Mouse (Mus musculus) neural tube, embryonic 13.5 days (tissue): ENCODE data around the gene Nuak2. TPM values are rescaled to one million over a fixed set of nuclear protein-coding genes. Genes with fewer than 3 reads are reported as not detected.
"Not testable (repeated sequence)": the region's sequence is repeated elsewhere in the genome, so short reads cannot be mapped to it uniquely, and the experiment has no call there.

Source experiments
- ATAC-seq: fragments of 200-750 bp; cut with Nextera tagmentation; 2 replicates; pipeline ENCODE4 v1.8.0; 2017; ENCODE audit warnings: low read depth, mild to moderate bottlenecking, moderate TSS enrichment, moderate library complexity
- H3K27ac ChIP-seq: fragments of 300-500 bp; sonication (generic); replicated peaks from 2 replicates; pipeline ENCODE4 v1.5.1; 2015; ENCODE audit warnings: moderate library complexity, mild to moderate bottlenecking, inconsistent platforms
- H3K27me3 ChIP-seq: fragments of 300-500 bp; sonication (generic); 2 replicates; pipeline ENCODE4 v1.6.1; 2015; ENCODE audit warnings: mild to moderate bottlenecking, inconsistent platforms
- H3K36me3 ChIP-seq: fragments of 300-500 bp; sonication (generic); 2 replicates; pipeline ENCODE4 v1.6.1; 2015; ENCODE audit warnings: mild to moderate bottlenecking, inconsistent platforms
- H3K4me1 ChIP-seq: fragments of 300-500 bp; sonication (generic); replicated peaks from 2 replicates; pipeline ENCODE4 v1.6.1; 2015; ENCODE audit warnings: inconsistent platforms
- H3K4me2 ChIP-seq: fragments of 300-500 bp; sonication (generic); 2 replicates; pipeline ENCODE4 v1.6.1; 2015; ENCODE audit warnings: inconsistent platforms, mild to moderate bottlenecking, moderate library complexity
- H3K4me3 ChIP-seq: fragments of 300-500 bp; sonication (generic); 2 replicates; pipeline ENCODE4 v1.5.1; 2015; ENCODE audit warnings: mild to moderate bottlenecking, inconsistent platforms
- H3K9ac ChIP-seq: fragments of 300-500 bp; sonication (generic); 2 replicates; pipeline ENCODE4 v1.6.1; 2015; ENCODE audit warnings: moderate library complexity, mild to moderate bottlenecking, inconsistent platforms
- H3K9me3 ChIP-seq: fragments of 300-500 bp; sonication (generic); 2 replicates; pipeline ENCODE4 v1.6.1; 2016; ENCODE audit warnings: inconsistent platforms
- WGBS: fragments of 180-500 bp; shearing (Covaris S2); methylation state at CpG from one replicate; pipeline ENCODE4 v1.1.7; 2015; 5-methylcytosine and 5-hydroxymethylcytosine counted together
- polyA plus RNA-seq: library from polyadenylated mRNA; unstranded; fragments of >200 nt; fragmentation: Nextera tagmentation; extraction: Ambion mirVana; gene quantifications from 2 replicates; pipeline ENCODE4 v1.2.1, GENCODE M21; 2015

Gene Nuak2
- 9.0 and 10.5 TPM in 2 replicates for polyA plus RNA-seq

DNA sequence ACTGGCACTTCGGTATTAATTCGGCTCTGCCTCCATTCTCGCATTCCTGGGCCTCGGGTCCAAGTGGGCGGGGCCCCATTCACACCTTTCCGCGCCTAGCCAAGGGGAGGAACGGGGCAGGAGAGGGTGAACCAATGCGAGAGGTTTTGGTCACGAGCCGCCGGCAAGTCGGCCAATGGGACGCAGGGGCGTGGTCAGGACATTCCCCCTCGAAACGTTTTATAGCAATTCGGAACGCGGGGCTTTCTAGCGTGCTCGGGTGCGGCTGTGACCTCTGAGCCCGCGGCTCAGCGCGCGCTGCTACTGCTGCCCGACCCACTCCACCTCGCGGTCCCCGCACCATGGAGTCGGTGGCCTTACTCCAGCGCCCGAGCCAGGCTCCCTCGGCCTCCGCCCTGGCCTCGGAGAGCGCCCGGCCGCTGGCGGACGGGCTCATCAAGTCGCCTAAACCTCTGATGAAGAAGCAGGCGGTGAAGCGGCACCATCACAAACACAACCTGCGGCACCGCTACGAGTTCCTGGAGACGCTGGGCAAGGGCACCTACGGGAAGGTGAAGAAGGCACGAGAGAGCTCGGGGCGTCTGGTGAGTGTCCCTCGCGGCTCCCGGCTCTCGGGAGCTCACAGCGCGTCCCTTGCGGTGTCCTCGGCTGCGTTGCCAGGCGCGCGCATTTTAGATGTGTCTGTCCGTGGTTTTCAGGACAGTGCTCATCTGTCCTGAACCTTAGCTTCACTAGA is at the start of gene Nuak2:
Gene Nuak2 (plus strand): TSS at position 238 of the 736 bp plus-strand sequence.
- Histone ChIP-seq H3K4me1 (peaks cover 55% of the 10 kb centered on the region), H3K4me2 (peak within 1 kb of the TSS; percentile 91), H3K27ac (peak within 1 kb of the TSS; percentile 67; the same call in 1 of the 2 replicates), H3K4me3 (peak within 1 kb of the TSS; percentile 75), H3K9ac (peak within 1 kb of the TSS; percentile 85), H3K9me3 (no peaks in the 10 kb centered on the region), H3K36me3 (no peaks in the 10 kb centered on the region), H3K27me3 (peaks cover 9% of the 10 kb centered on the region)
- WGBS: under 1% methylated on average over 67 of the region's 67 CpGs
- peak; percentile 88 for ATAC-seq

- 65% methylated on average over 8 of the region's 8 CpGs for WGBS
- Histone ChIP-seq H3K4me1 (peaks cover 13% of the 10 kb centered on the region), H3K27me3 (no peaks in the 10 kb centered on the region), H3K27ac (no peak overlapping the region), H3K4me2 (no peak overlapping the region), H3K36me3 (no peaks in the 10 kb centered on the region), H3K9ac (no peak overlapping the region), H3K4me3 (no peak overlapping the region), H3K9me3 (no peaks in the 10 kb centered on the region)
- no peak for ATAC-seq
Observed at GRCm38 (mm10) chr1:132266791-132267557, 49.0 kb upstream of the Nuak2 start.

DNA sequence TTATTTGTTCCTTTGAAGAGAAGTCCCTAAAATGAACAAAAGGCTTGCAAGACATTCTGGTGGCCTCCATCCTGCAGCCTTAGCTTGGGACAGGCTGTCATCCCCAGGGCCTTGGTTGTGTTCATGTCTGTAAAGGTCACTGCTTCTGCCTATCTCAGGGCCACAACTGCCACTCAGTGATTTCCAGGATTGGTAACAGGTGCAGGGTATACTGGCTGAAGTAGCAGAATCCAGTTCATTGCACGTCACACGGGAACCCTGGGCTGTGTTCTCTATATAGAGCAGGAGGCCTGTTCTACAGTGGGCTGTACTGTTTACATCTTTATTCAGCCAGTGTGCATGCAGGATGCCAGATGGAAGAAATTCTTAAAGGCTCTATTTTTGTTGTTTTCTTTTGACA is 48.0 kb upstream of the Nuak2 start:
- no peaks in the 10 kb centered on the region for H3K27me3 ChIP-seq
- H3K9ac ChIP-seq: no peak overlapping the region
- no peak overlapping the region for H3K4me2 ChIP-seq
- H3K9me3 ChIP-seq: no peaks in the 10 kb centered on the region
- peaks cover 13% of the 10 kb centered on the region for H3K4me1 ChIP-seq
- H3K36me3 ChIP-seq: no peaks in the 10 kb centered on the region
- no peak overlapping the region for H3K27ac ChIP-seq
- no peak for ATAC-seq
- H3K4me3 ChIP-seq: no peak overlapping the region
- 69% methylated on average over 2 of the region's 2 CpGs for WGBS

DNA sequence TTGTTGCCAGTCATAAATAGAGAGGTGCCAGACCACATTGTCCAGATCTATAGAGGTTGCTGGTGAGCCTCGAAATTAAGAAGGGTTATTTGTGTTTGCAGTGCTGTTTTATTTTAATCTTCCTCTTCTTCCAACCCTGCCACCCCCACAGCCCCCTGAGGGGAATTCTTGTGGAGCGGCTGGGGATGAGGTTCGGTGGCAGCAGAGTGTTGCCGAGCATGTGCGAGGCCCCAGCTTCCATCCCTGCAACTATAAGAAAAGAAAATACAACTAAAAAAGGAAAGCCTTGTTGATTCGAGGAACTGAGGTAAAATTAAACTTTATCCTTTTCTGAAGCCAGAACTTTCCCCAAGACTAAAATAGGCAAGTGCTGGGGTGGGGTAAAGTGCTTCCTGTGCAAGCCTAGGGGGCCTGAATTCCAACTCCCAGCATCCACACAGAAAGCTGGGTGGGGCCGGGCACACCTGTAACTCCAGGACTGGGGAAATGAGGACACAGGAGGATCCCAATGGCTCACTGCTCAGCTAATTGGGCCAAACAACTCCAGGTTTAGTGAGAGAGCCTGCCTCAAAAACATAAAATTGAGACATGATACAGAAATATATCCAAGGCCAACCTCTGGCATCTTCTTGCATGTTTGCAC is 47.4 kb upstream of the Nuak2 start:
- Histone ChIP-seq H3K4me1 (peaks cover 13% of the 10 kb centered on the region), H3K27ac (no peak overlapping the region), H3K27me3 (no peaks in the 10 kb centered on the region), H3K36me3 (no peaks in the 10 kb centered on the region), H3K9me3 (no peaks in the 10 kb centered on the region), H3K4me3 (no peak overlapping the region), H3K4me2 (no peak overlapping the region), H3K9ac (no peak overlapping the region)
- ATAC-seq: no peak
- WGBS: 66% methylated on average over 7 of the region's 7 CpGs

DNA sequence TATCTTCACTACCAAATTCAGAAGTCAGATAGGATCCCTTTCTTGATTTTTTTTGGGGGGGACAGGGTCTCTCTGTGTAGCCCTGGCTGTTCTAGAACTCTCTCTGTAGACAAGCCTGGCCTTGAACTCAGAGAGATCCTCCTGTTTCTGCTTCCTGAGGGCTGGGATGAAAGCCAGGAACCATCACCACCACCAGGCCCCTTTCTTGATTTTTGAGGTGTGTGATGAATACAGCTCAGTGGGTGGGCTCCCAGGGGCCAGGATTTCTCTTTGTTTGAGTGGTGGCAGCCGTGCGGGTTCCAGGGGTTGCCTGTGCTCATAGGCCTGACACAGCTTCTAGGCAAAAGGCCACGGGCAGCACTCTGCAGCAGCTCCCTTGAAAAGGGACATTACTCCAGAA is 44.7 kb upstream of the Nuak2 start:
- no peak overlapping the region for H3K4me3 ChIP-seq
- peaks cover 8% of the 10 kb centered on the region for H3K4me1 ChIP-seq
- 59% methylated on average over 3 of the region's 3 CpGs for WGBS
- no peaks in the 10 kb centered on the region for H3K9me3 ChIP-seq
- H3K4me2 ChIP-seq: no peak overlapping the region
- no peak overlapping the region for H3K27ac ChIP-seq
- H3K27me3 ChIP-seq: no peaks in the 10 kb centered on the region
- H3K9ac ChIP-seq: no peak overlapping the region
- H3K36me3 ChIP-seq: no peaks in the 10 kb centered on the region
- ATAC-seq: no peak

GRCm38 (mm10) chr1:132276694-132277093 is 39.2 kb upstream of the Nuak2 start:
- no peak overlapping the region for H3K4me2 ChIP-seq
- WGBS: 78% methylated on average over 3 of the region's 3 CpGs
- H3K27me3 ChIP-seq: no peaks in the 10 kb centered on the region
- H3K36me3 ChIP-seq: no peaks in the 10 kb centered on the region
- peaks cover 7% of the 10 kb centered on the region for H3K4me1 ChIP-seq
- H3K9me3 ChIP-seq: no peaks in the 10 kb centered on the region
- ATAC-seq: no peak
- H3K9ac ChIP-seq: no peak overlapping the region
- no peak overlapping the region for H3K27ac ChIP-seq
- H3K4me3 ChIP-seq: no peak overlapping the region

DNA sequence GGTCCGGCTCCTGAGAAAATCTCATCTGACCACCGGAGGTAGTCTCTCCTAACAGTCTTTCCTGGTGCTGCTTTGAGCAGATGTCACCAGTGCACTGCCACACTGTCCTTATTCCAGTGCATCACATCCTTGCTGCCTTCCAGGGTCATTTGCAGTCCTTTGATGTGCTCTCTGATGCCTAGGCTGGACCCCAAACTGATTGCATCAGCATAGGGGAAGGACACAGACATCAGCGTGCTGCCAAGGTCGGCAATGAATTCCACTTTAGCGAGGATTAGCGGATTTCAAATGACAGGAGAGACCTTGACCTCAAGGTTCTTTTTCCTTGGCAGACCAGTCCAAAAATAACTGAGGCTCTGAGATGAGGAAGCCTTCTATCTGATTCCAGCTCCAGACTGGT is 38.8 kb upstream of the Nuak2 start:
- Histone ChIP-seq H3K27me3 (no peaks in the 10 kb centered on the region), H3K9me3 (no peaks in the 10 kb centered on the region), H3K36me3 (no peaks in the 10 kb centered on the region), H3K4me2 (no peak overlapping the region), H3K4me3 (no peak overlapping the region), H3K9ac (no peak overlapping the region), H3K4me1 (peaks cover 12% of the 10 kb centered on the region), H3K27ac (no peak overlapping the region)
- no peak for ATAC-seq
- WGBS: 68% methylated on average over 6 of the region's 6 CpGs

DNA sequence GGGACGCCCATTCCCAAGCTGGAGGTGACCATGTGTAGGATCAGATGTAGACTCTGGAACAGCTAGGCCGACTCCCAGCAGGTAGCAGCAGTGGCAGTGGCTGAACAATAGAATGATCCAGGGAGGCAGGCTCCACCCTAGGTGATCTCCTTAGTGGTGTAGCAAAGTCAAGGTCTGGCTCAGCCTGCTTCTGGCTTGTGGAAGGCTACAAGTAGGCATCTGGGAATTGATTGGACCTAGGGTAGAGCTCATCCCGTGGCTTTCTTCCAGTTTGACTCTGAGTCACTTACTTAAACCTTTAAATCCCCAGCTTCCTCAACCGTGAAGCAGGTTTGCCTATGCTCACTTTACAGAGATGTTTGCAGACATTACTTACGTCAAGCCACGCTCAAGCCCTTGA is 35.3 kb upstream of the Nuak2 start:
- H3K27me3 ChIP-seq, H3K27ac ChIP-seq, H3K9me3 ChIP-seq, ATAC-seq, H3K4me3 ChIP-seq, H3K4me2 ChIP-seq, H3K9ac ChIP-seq, H3K36me3 ChIP-seq: not testable (repeated sequence)
- 72% methylated on average over 6 of the region's 6 CpGs for WGBS
- peaks cover 34% of the 10 kb centered on the region for H3K4me1 ChIP-seq

DNA sequence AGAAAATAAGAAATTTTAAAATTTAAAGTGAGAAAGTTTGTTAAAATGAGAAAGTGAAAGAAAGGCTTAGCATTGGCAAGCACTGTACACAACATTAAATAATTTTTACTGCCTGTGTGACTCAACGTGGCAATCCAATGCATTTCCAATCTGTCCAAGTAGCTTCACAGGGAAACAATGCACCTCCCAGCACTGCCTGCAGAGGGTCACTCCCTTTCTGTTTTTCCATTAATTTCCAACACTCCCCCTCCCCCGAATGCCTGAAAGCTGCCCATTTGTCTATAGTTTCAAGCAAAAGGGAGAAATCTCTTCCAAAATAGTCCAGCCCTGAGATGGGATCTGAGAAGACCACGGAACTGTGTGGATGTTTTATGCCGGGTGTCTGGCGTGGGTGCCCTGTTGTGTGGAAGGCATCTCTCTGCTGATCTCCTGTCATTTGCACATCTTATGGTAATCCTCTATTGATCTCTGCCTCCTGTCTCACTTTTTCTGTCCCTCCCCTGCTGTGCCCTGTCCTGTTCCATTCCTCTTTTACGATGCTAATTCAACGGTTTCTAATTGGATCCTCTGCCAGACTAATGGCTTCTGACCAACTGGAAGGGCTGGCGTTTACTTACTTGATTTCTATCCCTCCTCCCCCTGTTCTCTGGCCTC is 34.3 kb upstream of the Nuak2 start:
- 5% methylated on average over 8 of the region's 8 CpGs for WGBS
- peak overlapping the region; percentile 80 for H3K27ac ChIP-seq
- no peaks in the 10 kb centered on the region for H3K9me3 ChIP-seq
- H3K4me3 ChIP-seq: no peak overlapping the region
- no peaks in the 10 kb centered on the region for H3K27me3 ChIP-seq
- peak; percentile 25; the same call in 1 of the 2 replicates for ATAC-seq
- peak overlapping the region; percentile 12; the same call in 1 of the 2 replicates for H3K4me2 ChIP-seq
- H3K9ac ChIP-seq: no peak overlapping the region; the same call in 1 of the 2 replicates
- H3K4me1 ChIP-seq: peaks cover 37% of the 10 kb centered on the region
- no peaks in the 10 kb centered on the region for H3K36me3 ChIP-seq

GRCm38 (mm10) chr1:132282177-132282536 is 33.8 kb upstream of the Nuak2 start:
- Histone ChIP-seq H3K4me2 (peak overlapping the region; percentile 12; the same call in 1 of the 2 replicates), H3K27me3 (no peaks in the 10 kb centered on the region), H3K9ac (no peak overlapping the region), H3K4me1 (peaks cover 41% of the 10 kb centered on the region), H3K27ac (peak overlapping the region; percentile 80), H3K36me3 (no peaks in the 10 kb centered on the region), H3K4me3 (no peak overlapping the region), H3K9me3 (no peaks in the 10 kb centered on the region)
- 68% methylated on average over 2 of the region's 2 CpGs for WGBS
- ATAC-seq: peak; percentile 49

DNA sequence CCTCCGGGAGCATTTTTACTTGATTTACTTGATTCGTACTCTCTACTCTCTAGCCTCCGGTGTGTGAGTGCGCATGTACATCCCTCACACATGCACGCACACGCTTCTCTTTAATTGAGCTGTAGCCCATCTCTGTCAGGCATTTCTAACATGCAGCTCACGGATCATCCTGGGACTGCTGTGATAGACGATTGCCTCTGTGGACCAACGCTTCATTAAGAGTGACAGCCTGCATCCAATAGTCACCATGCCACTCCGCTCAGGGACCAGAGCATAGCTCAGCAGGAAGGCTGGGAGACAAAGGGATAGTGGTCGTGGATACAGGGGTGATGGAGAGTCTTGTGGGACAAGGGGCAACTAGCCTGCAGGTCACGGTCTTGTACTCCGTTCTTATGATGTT is 32.9 kb upstream of the Nuak2 start:
- no peaks in the 10 kb centered on the region for H3K27me3 ChIP-seq
- H3K27ac ChIP-seq: peak overlapping the region; percentile 80
- no peaks in the 10 kb centered on the region for H3K36me3 ChIP-seq
- peaks cover 50% of the 10 kb centered on the region for H3K4me1 ChIP-seq
- no peaks in the 10 kb centered on the region for H3K9me3 ChIP-seq
- no peak overlapping the region for H3K4me3 ChIP-seq
- H3K9ac ChIP-seq: no peak overlapping the region
- WGBS: 18% methylated on average over 13 of the region's 13 CpGs
- H3K4me2 ChIP-seq: peak overlapping the region; percentile 22; the same call in 1 of the 2 replicates
- ATAC-seq: peak; percentile 60; the same call in 1 of the 2 replicates

DNA sequence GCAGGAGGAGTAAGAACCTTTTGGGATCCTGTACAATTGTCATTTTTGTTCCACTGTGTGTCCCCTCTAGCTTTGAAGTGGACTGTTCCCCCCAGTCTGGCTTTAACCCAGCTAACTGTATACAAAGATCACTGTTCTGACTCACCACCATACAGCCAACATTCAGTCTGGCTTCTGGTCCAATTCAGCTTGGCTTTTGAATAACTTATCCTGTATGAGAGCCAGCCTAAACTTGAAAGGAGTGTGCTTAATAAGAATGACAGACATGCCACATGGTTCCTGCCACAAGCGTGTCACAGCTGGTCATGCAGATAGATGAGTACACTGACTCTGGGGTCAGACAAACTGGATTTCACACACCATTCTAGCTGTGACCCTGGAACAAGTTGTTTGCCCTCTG is 29.2 kb upstream of the Nuak2 start:
- WGBS: 81% methylated on average over 1 of the region's 1 CpGs
- H3K4me1 ChIP-seq: peaks cover 79% of the 10 kb centered on the region
- no peak overlapping the region for H3K4me2 ChIP-seq
- no peaks in the 10 kb centered on the region for H3K27me3 ChIP-seq
- H3K36me3 ChIP-seq: no peaks in the 10 kb centered on the region
- H3K4me3 ChIP-seq: no peak overlapping the region
- H3K9ac ChIP-seq: no peak overlapping the region
- no peaks in the 10 kb centered on the region for H3K9me3 ChIP-seq
- H3K27ac ChIP-seq: no peak overlapping the region
- no peak for ATAC-seq
